Mouse (Mus musculus): ENCODE measurements at regions not wholly inside any gene's neighbourhood (a gene's known extent, or its start where the extent isn't known, plus 50 kb on each side); places are given as distances from the start of the nearest gene placed in this dataset.
"Not testable (repeated sequence)": the region's sequence is repeated elsewhere in the genome, so short reads cannot be mapped to it uniquely, and the experiment has no call there.

GRCm38 (mm10) chr3:80182161-80182560, 297.8 kb downstream of the Fam198b start:
- H3K79me2 ChIP-seq (replicated peaks; ENCODE audit: control insufficient read depth, extremely low read depth, insufficient read depth, poor library complexity, severe bottlenecking); H3K27me3 ChIP-seq (replicated peaks); H3K4me2 ChIP-seq (ENCODE audit: insufficient read depth, low read depth, poor library complexity, severe bottlenecking); H3K9ac ChIP-seq (ENCODE audit: insufficient read depth, low read depth); H3K4me3 ChIP-seq (replicated peaks in 1 of 3; ENCODE audit: low read depth in 2 of 3, low read length in 2 of 3, poor library complexity in 1 of 3); dilution Hi-C loops (cut with MboI; ENCODE audit: extremely low pct_ligation_motif_present, extremely low pct_unique_long_range_greater_than_20kb, low sequenced_read_pairs); H3K4me1 ChIP-seq (ENCODE audit: control insufficient read depth in 1 of 2, insufficient read depth in 2 of 2); in situ Hi-C loops (cut with MboI; ENCODE audit: low pct_ligation_motif_present, low pct_unique_long_range_greater_than_20kb, low sequenced_read_pairs); DNase-seq (ENCODE audit: extremely low read depth); H3K9me3 ChIP-seq (replicated peaks; ENCODE audit: low read length); H3K27ac ChIP-seq (ENCODE audit: insufficient read depth, low read depth); H3K36me3 ChIP-seq (replicated peaks in 1 of 2; ENCODE audit: control insufficient read depth in 1 of 2, insufficient read depth in 1 of 2, low read length in 1 of 2): not testable (repeated sequence)

DNA sequence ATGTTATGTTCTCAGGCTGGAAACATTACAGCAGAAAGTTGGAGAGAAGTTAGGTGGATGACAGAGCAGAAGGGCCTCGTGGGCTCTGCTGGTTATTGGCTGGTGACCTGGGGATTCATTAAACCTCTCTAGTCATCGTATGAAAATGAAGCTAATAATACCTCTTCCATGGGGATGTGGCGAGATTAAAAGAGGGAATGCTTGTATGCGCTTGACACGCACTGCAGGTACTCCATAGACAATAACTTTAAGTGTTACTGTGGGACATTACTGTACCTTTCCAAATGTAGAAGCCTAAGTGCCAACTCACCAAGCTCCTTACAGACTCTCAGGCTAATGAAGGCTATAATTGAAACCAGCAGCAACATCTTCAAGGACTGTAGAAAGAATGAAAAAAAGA, 303.1 kb downstream of the Fam198b start:
- Histone ChIP-seq H3K4me1 (ENCODE audit: control insufficient read depth in 1 of 2, insufficient read depth in 2 of 2) (0 out of 4 replicates have a peak, but pooled peaks cover 0 to 5% of the 10 kb centered on the region in 2 experiments), H3K36me3 (replicated peaks in 1 of 2; ENCODE audit: control insufficient read depth in 1 of 2, insufficient read depth in 1 of 2, low read length in 1 of 2) (no peaks in the 10 kb centered on the region), H3K27me3 (replicated peaks) (no peaks in the 10 kb centered on the region), H3K27ac (ENCODE audit: insufficient read depth, low read depth) (no peak overlapping the region), H3K9ac (ENCODE audit: insufficient read depth, low read depth) (no peak overlapping the region), H3K4me2 (ENCODE audit: insufficient read depth, low read depth, poor library complexity, severe bottlenecking) (no peak overlapping the region), H3K4me3 (replicated peaks in 1 of 3; ENCODE audit: low read depth in 2 of 3, low read length in 2 of 3, poor library complexity in 1 of 3) (no peak overlapping the region), H3K79me2 (replicated peaks; ENCODE audit: control insufficient read depth, extremely low read depth, insufficient read depth, poor library complexity, severe bottlenecking) (no peaks in the 10 kb centered on the region), H3K9me3 (replicated peaks; ENCODE audit: low read length) (no peaks in the 10 kb centered on the region)
- dilution Hi-C loops (cut with MboI; ENCODE audit: extremely low pct_ligation_motif_present, extremely low pct_unique_long_range_greater_than_20kb, low sequenced_read_pairs) (no loop called here), in situ Hi-C loops (cut with MboI; ENCODE audit: low pct_ligation_motif_present, low pct_unique_long_range_greater_than_20kb, low sequenced_read_pairs) (no loop called here)
- no peak for DNase-seq (ENCODE audit: extremely low read depth)
- TF ChIP-seq PAX5 (IDR thresholded peaks at IDR 0.05; ENCODE audit: low read length) (no peak), JUND (conservative IDR thresholded peaks at IDR 0.05; ENCODE audit: low read depth, low read length) (no peak), KAT2A (IDR thresholded peaks at IDR 0.05; ENCODE audit: insufficient replicate concordance, low read length) (no peak), USF1 (IDR thresholded peaks at IDR 0.05; ENCODE audit: low read depth, low read length) (no peak), UBTF (IDR thresholded peaks at IDR 0.05; ENCODE audit: low read depth, low read length) (no peak), ETS1 (conservative IDR thresholded peaks at IDR 0.05; ENCODE audit: low read depth, low read length) (no peak), ZC3H11A (IDR thresholded peaks at IDR 0.05; ENCODE audit: low read depth, low read length) (no peak), SIN3A (IDR thresholded peaks at IDR 0.05; ENCODE audit: low read length) (no peak), ELF1 (IDR thresholded peaks at IDR 0.05; ENCODE audit: low read depth, low read length) (no peak), MYC (IDR thresholded peaks at IDR 0.05; ENCODE audit: low read depth, low read length) (no peak), ZKSCAN1 (IDR thresholded peaks at IDR 0.05; ENCODE audit: borderline replicate concordance, low read depth, low read length) (no peak), SMC3 (IDR thresholded peaks at IDR 0.05; ENCODE audit: low read depth, low read length) (no peak), POLR2A (IDR thresholded peaks at IDR 0.05; ENCODE audit: low read depth, low read length) (no peak), ZMIZ1 (IDR thresholded peaks at IDR 0.05; ENCODE audit: low read depth, low read length) (no peak), MXI1 (IDR thresholded peaks at IDR 0.05; ENCODE audit: low read depth, low read length) (no peak), CHD1 (IDR thresholded peaks at IDR 0.05; ENCODE audit: low read depth, low read length) (no peak)

DNA sequence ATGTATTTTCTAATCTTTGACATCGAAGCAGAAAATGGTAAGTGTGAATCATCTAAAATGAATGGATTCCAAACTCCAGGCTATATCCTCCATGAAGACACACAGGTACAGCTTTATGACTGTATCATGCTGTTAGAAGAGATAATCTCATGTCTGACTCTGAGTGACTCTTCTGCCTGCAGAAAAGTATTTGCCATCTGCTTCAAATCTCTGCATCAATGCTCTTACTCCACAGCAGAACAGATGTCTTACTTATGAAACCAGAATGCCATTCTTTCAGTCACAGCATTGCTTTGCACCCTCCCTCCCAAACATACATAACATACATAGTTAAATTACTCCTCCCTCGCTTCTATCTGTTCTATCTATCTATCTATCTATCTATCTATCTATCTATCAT, 316.6 kb downstream of the Fam198b start:
- H3K9ac ChIP-seq (ENCODE audit: insufficient read depth, low read depth): no peak overlapping the region
- H3K9me3 ChIP-seq (replicated peaks; ENCODE audit: low read length): no peaks in the 10 kb centered on the region
- H3K27me3 ChIP-seq (replicated peaks): no peaks in the 10 kb centered on the region
- in situ Hi-C loops (cut with MboI; ENCODE audit: low pct_ligation_motif_present, low pct_unique_long_range_greater_than_20kb, low sequenced_read_pairs): no loop called here
- no peak overlapping the region for H3K4me2 ChIP-seq (ENCODE audit: insufficient read depth, low read depth, poor library complexity, severe bottlenecking)
- no peak for DNase-seq (ENCODE audit: extremely low read depth)
- H3K79me2 ChIP-seq (replicated peaks; ENCODE audit: control insufficient read depth, extremely low read depth, insufficient read depth, poor library complexity, severe bottlenecking): no peaks in the 10 kb centered on the region
- no peak for TF ChIP-seq POLR2AphosphoS2 (IDR thresholded peaks at IDR 0.05; ENCODE audit: low read depth, low read length)
- TF ChIP-seq USF2 (conservative IDR thresholded peaks at IDR 0.05; ENCODE audit: low read depth, low read length): no peak
- no peak for TF ChIP-seq GABPA (IDR thresholded peaks at IDR 0.05; ENCODE audit: insufficient replicate concordance, low read depth, low read length)
- no peak for TF ChIP-seq MEF2A (IDR thresholded peaks at IDR 0.05; ENCODE audit: borderline replicate concordance, low read depth, low read length)
- TF ChIP-seq JUN (IDR thresholded peaks at IDR 0.05; ENCODE audit: insufficient read depth, low read depth, low read length): no peak
- TF ChIP-seq TCF12 (IDR thresholded peaks at IDR 0.05; ENCODE audit: low read depth, low read length): no peak
- no peak for TF ChIP-seq HCFC1 (IDR thresholded peaks at IDR 0.05; ENCODE audit: low read depth, low read length)
- TF ChIP-seq EP300 (IDR thresholded peaks at IDR 0.05; ENCODE audit: low read length): no peak
- TF ChIP-seq ZKSCAN1 (IDR thresholded peaks at IDR 0.05; ENCODE audit: borderline replicate concordance, low read depth, low read length): no peak
- no peak for TF ChIP-seq IRF4 (IDR thresholded peaks at IDR 0.05; ENCODE audit: low read depth, low read length)
- no peak for TF ChIP-seq SMC3 (IDR thresholded peaks at IDR 0.05; ENCODE audit: low read depth, low read length)
- no peak for TF ChIP-seq PAX5 (IDR thresholded peaks at IDR 0.05; ENCODE audit: low read length)
- no peak for TF ChIP-seq NELFE (IDR thresholded peaks at IDR 0.05; ENCODE audit: low read depth, low read length)
- no peaks in the 10 kb centered on the region for H3K36me3 ChIP-seq (replicated peaks in 1 of 2; ENCODE audit: control insufficient read depth in 1 of 2, insufficient read depth in 1 of 2, low read length in 1 of 2)
- dilution Hi-C loops (cut with MboI; ENCODE audit: extremely low pct_ligation_motif_present, extremely low pct_unique_long_range_greater_than_20kb, low sequenced_read_pairs): no loop called here
- H3K4me3 ChIP-seq (replicated peaks in 1 of 3; ENCODE audit: low read depth in 2 of 3, low read length in 2 of 3, poor library complexity in 1 of 3): no peak overlapping the region
- H3K27ac ChIP-seq (ENCODE audit: insufficient read depth, low read depth): no peak overlapping the region
- H3K4me1 ChIP-seq (ENCODE audit: control insufficient read depth in 1 of 2, insufficient read depth in 2 of 2): no peaks in the 10 kb centered on the region
